Mouse (Mus musculus): ENCODE measurements around the gene Sec1. TPM values are rescaled to one million over a fixed set of nuclear protein-coding genes. Genes with fewer than 3 reads are reported as not detected.

The Sec1 gene
- polyA plus RNA-seq, 1 experiment from 2014 or later, result 0.13 TPM

- no peak for TF ChIP-seq CTCF (IDR thresholded peaks at IDR 0.05; ENCODE audit: low read depth)
- Histone ChIP-seq H3K4me3 (replicated peaks; ENCODE audit: low read depth, low read length) (no peak overlapping the region), H3K36me3 (ENCODE audit: insufficient read depth, low read length) (peaks cover 28% of the 10 kb centered on the region; the same call in 1 of the 2 replicates), H3K9ac (ENCODE audit: low read depth, low read length) (peak overlapping the region; percentile 90; the same call in 1 of the 2 replicates), H3K27me3 (ENCODE audit: insufficient read depth, low read length) (no peaks in the 10 kb centered on the region), H3K27ac (no peak overlapping the region), H3K4me2 (ENCODE audit: low read length) (peak overlapping the region; percentile 86), H3K4me1 (replicated peaks; ENCODE audit: insufficient read depth, low read length) (peaks cover 20% of the 10 kb centered on the region), H3K9me3 (replicated peaks; ENCODE audit: low read length) (no peaks in the 10 kb centered on the region)
- WGBS, result 87% methylated on average over 15 of the region's 16 CpGs
- DNase-seq (ENCODE audit: low spot score) (no peak), ATAC-seq (replicated peaks; ENCODE audit: low FRiP score, low read depth) (no peak)
Measured at GRCm38 (mm10) chr7:45719738-45720412, 25.7 kb upstream of the Sec1 start.

- H3K4me2 ChIP-seq (ENCODE audit: low read length), result peak overlapping the region; percentile 86
Measured at GRCm38 (mm10) chr7:45719180-45719579, 25.0 kb upstream of the Sec1 start.

GRCm38 (mm10) chr7:45718331-45718730 lies 24.1 kb upstream of the Sec1 start:
- H3K36me3 ChIP-seq (ENCODE audit: insufficient read depth, low read length), result peaks cover 23% of the 10 kb centered on the region
- peak overlapping the region; percentile 86 for H3K4me2 ChIP-seq (ENCODE audit: low read length)
- peak; percentile 56 for DNase-seq (ENCODE audit: low spot score)
- under 1% methylated on average over 20 of the region's 20 CpGs for WGBS
- H3K27me3 ChIP-seq (ENCODE audit: insufficient read depth, low read length), result no peaks in the 10 kb centered on the region
- H3K27ac ChIP-seq, result peak overlapping the region; percentile 91
- no peak for TF ChIP-seq CTCF (IDR thresholded peaks at IDR 0.05; ENCODE audit: low read depth)
- H3K9ac ChIP-seq (ENCODE audit: low read depth, low read length), result peak overlapping the region; percentile 90
- H3K4me3 ChIP-seq (replicated peaks; ENCODE audit: low read depth, low read length), result peak overlapping the region; percentile 88
- no peak for ATAC-seq (replicated peaks; ENCODE audit: low FRiP score, low read depth)
- no peaks in the 10 kb centered on the region for H3K9me3 ChIP-seq (replicated peaks; ENCODE audit: low read length)
- peaks cover 20% of the 10 kb centered on the region for H3K4me1 ChIP-seq (replicated peaks; ENCODE audit: insufficient read depth, low read length)

More at GRCm38 (mm10) chr7:45719180-45719579, 25.0 kb upstream of the Sec1 start:
- ATAC-seq (replicated peaks; ENCODE audit: low FRiP score, low read depth), result no peak
- Histone ChIP-seq H3K9me3 (replicated peaks; ENCODE audit: low read length) (no peaks in the 10 kb centered on the region), H3K9ac (ENCODE audit: low read depth, low read length) (peak overlapping the region; percentile 90), H3K4me1 (replicated peaks; ENCODE audit: insufficient read depth, low read length) (peaks cover 20% of the 10 kb centered on the region), H3K4me3 (replicated peaks; ENCODE audit: low read depth, low read length) (peak overlapping the region; percentile 88), H3K27me3 (ENCODE audit: insufficient read depth, low read length) (no peaks in the 10 kb centered on the region), H3K27ac (peak overlapping the region; percentile 91; the same call in 1 of the 2 replicates), H3K36me3 (ENCODE audit: insufficient read depth, low read length) (peaks cover 21% of the 10 kb centered on the region; the same call in 1 of the 2 replicates)
- whole genome bisulfite sequencing, result 77% methylated on average over 10 of the region's 10 CpGs
- no peak for TF ChIP-seq CTCF (IDR thresholded peaks at IDR 0.05; ENCODE audit: low read depth)
- DNase-seq (ENCODE audit: low spot score), result no peak

GRCm38 (mm10) chr7:45717918-45718297 lies 23.7 kb upstream of the Sec1 start, which contains the start of gene Sphk2:
Gene Sphk2 (minus strand): TSS chr7:45718002.
- Histone ChIP-seq H3K4me3 (replicated peaks; ENCODE audit: low read depth, low read length) (peak within 1 kb of the TSS; percentile 88), H3K4me1 (replicated peaks; ENCODE audit: insufficient read depth, low read length) (peaks cover 20% of the 10 kb centered on the region), H3K4me2 (ENCODE audit: low read length) (peak within 1 kb of the TSS; percentile 86), H3K9me3 (replicated peaks; ENCODE audit: low read length) (no peaks in the 10 kb centered on the region), H3K9ac (ENCODE audit: low read depth, low read length) (peak within 1 kb of the TSS; percentile 90), H3K36me3 (ENCODE audit: insufficient read depth, low read length) (peaks cover 27% of the 10 kb centered on the region), H3K27ac (peak within 1 kb of the TSS; percentile 91), H3K27me3 (ENCODE audit: insufficient read depth, low read length) (no peaks in the 10 kb centered on the region)
- WGBS, result under 1% methylated on average over 41 of the region's 41 CpGs
- TF ChIP-seq CTCF (IDR thresholded peaks at IDR 0.05; ENCODE audit: low read depth), result no peak
- DNase-seq (ENCODE audit: low spot score) (peak; percentile 98), ATAC-seq (replicated peaks; ENCODE audit: low FRiP score, low read depth) (peak; percentile 67)

GRCm38 (mm10) chr7:45716952-45717917 lies 23.0 kb upstream of the Sec1 start:
- no peak for TF ChIP-seq CTCF (IDR thresholded peaks at IDR 0.05; ENCODE audit: low read depth)
- no peak; the same call in 1 of the 2 replicates for ATAC-seq (replicated peaks; ENCODE audit: low FRiP score, low read depth)
- H3K4me1 ChIP-seq (replicated peaks; ENCODE audit: insufficient read depth, low read length), result peaks cover 20% of the 10 kb centered on the region
- no peaks in the 10 kb centered on the region for H3K9me3 ChIP-seq (replicated peaks; ENCODE audit: low read length)
- peak overlapping the region; percentile 77 for H3K9ac ChIP-seq (ENCODE audit: low read depth, low read length)
- H3K4me3 ChIP-seq (replicated peaks; ENCODE audit: low read depth, low read length), result peak overlapping the region; percentile 88
- DNase-seq (ENCODE audit: low spot score), result no peak
- peaks cover 34% of the 10 kb centered on the region for H3K36me3 ChIP-seq (ENCODE audit: insufficient read depth, low read length)
- no peaks in the 10 kb centered on the region for H3K27me3 ChIP-seq (ENCODE audit: insufficient read depth, low read length)
- 9% methylated on average over 31 of the region's 31 CpGs for WGBS
- H3K4me2 ChIP-seq (ENCODE audit: low read length), result peak overlapping the region; percentile 70
- peak overlapping the region; percentile 91 for H3K27ac ChIP-seq

GRCm38 (mm10) chr7:45716460-45716857 lies 22.3 kb upstream of the Sec1 start:
- Histone ChIP-seq H3K9ac (ENCODE audit: low read depth, low read length) (peak overlapping the region; percentile 77; the same call in 1 of the 2 replicates), H3K36me3 (ENCODE audit: insufficient read depth, low read length) (peaks cover 35% of the 10 kb centered on the region), H3K4me1 (replicated peaks; ENCODE audit: insufficient read depth, low read length) (peaks cover 20% of the 10 kb centered on the region), H3K9me3 (replicated peaks; ENCODE audit: low read length) (no peaks in the 10 kb centered on the region), H3K4me2 (ENCODE audit: low read length) (peak overlapping the region; percentile 70), H3K4me3 (replicated peaks; ENCODE audit: low read depth, low read length) (peak overlapping the region; percentile 88; the same call in 1 of the 2 replicates), H3K27ac (no peak overlapping the region), H3K27me3 (ENCODE audit: insufficient read depth, low read length) (no peaks in the 10 kb centered on the region)
- DNase-seq (ENCODE audit: low spot score), result no peak
- TF ChIP-seq CTCF (IDR thresholded peaks at IDR 0.05; ENCODE audit: low read depth), result no peak
- WGBS, result 82% methylated on average over 3 of the region's 3 CpGs
- no peak for ATAC-seq (replicated peaks; ENCODE audit: low FRiP score, low read depth)
